Mouse (Mus musculus) heart, embryonic 14.5 days (tissue): Measurements from ENCODE around the gene Eif4g1. TPM values are rescaled to one million over a fixed set of nuclear protein-coding genes. Genes with fewer than 3 reads are reported as not detected.

ENCODE experiments used
- ATAC-seq: fragments of 200-750 bp; cut with Nextera tagmentation; 2 replicates; pipeline ENCODE4 v1.8.0; 2017; ENCODE audit warnings: low read depth, moderate TSS enrichment; ENCODE audit not compliant: insufficient number of reproducible peaks, insufficient read depth, low FRiP score
- H3K27ac ChIP-seq, 2 experiments: fragments of 200-500 bp in 1 of 2; fragments of 300-500 bp in 1 of 2; sonication (generic) in 1 of 2; replicated peaks in 1 of 2; 2 replicates each; pipeline ENCODE4 v1.5.1; 2012 to 2014; ENCODE audit warnings: low read depth in 2 of 2, low read length in 2 of 2, control low read depth in 1 of 2, mild to moderate bottlenecking in 1 of 2, mixed read lengths in 1 of 2; ENCODE audit not compliant: control insufficient read depth in 1 of 2, insufficient read depth in 1 of 2
- H3K27me3 ChIP-seq: fragments of 300-500 bp; sonication (generic); 2 replicates; pipeline ENCODE4 v1.6.1; 2014; ENCODE audit warnings: mild to moderate bottlenecking, low read length, control low read depth; ENCODE audit not compliant: control insufficient read depth, insufficient read depth
- H3K36me3 ChIP-seq: fragments of 300-500 bp; sonication (generic); 2 replicates; pipeline ENCODE4 v1.6.1; 2014; ENCODE audit warnings: mild to moderate bottlenecking, control low read depth, low read length, mixed read lengths; ENCODE audit not compliant: control insufficient read depth, insufficient read depth
- H3K4me1 ChIP-seq, 2 experiments: fragments of 200-500 bp in 1 of 2; fragments of 300-500 bp in 1 of 2; sonication (generic) in 1 of 2; 2 replicates each; pipeline ENCODE4 v1.6.1; 2012 to 2014; ENCODE audit warnings: low read length in 2 of 2, control low read depth in 1 of 2, mixed read lengths in 1 of 2; ENCODE audit not compliant: control insufficient read depth in 2 of 2, insufficient read depth in 2 of 2
- H3K4me2 ChIP-seq: fragments of 300-500 bp; sonication (generic); 2 replicates; pipeline ENCODE4 v1.6.1; 2014; ENCODE audit warnings: mild to moderate bottlenecking, low read length
- H3K4me3 ChIP-seq, 2 experiments: fragments of 200-500 bp in 1 of 2; fragments of 300-500 bp in 1 of 2; sonication (generic) in 1 of 2; 2 replicates each; pipeline ENCODE4 v1.5.1; 2012 to 2014; ENCODE audit warnings: low read length in 2 of 2, mild to moderate bottlenecking in 2 of 2, control low read depth in 1 of 2, low read depth in 1 of 2, moderate library complexity in 1 of 2; ENCODE audit not compliant: control insufficient read depth in 1 of 2, insufficient read depth in 1 of 2
- H3K9ac ChIP-seq: fragments of 300-500 bp; sonication (generic); 2 replicates; pipeline ENCODE4 v1.6.1; 2014; ENCODE audit warnings: mild to moderate bottlenecking, low read length
- H3K9me3 ChIP-seq: fragments of 300-500 bp; sonication (generic); 2 replicates; pipeline ENCODE4 v1.6.1; 2016; ENCODE audit warnings: low read length, control low read depth; ENCODE audit not compliant: control insufficient read depth
- WGBS: fragments of 180-500 bp; shearing (Covaris S2); extraction: QIAGEN DNeasy Blood & Tissue Kit; methylation state at CpG from one replicate; pipeline ENCODE4 v1.1.7; 2014; 5-methylcytosine and 5-hydroxymethylcytosine counted together
- polyA plus RNA-seq: library from polyadenylated mRNA; unstranded; fragments of >200 nt; fragmentation: Nextera tagmentation; extraction: Ambion mirVana; gene quantifications from 2 replicates; pipeline ENCODE4 v1.2.1, GENCODE M21; 2014

The Eif4g1 gene
- polyA plus RNA-seq, 1 experiment from 2014 or later, result 107 TPM

- Histone ChIP-seq H3K27ac (peak overlapping the region; percentile 6 to 93; a peak in 2 of 4 replicates), H3K36me3 (peaks cover 26% of the 10 kb centered on the region), H3K27me3 (no peaks in the 10 kb centered on the region), H3K9me3 (no peaks in the 10 kb centered on the region), H3K4me1 (peaks cover 17 to 27% of the 10 kb centered on the region in 2 experiments), H3K4me2 (peak overlapping the region; percentile 96), H3K9ac (peak overlapping the region; percentile 81), H3K4me3 (peak overlapping the region; percentile 63 to 64)
- 2% methylated on average over 12 of the region's 12 CpGs for WGBS
- ATAC-seq, result no peak
These were observed 47.5 kb downstream of the Eif4g1 start for GRCm38 (mm10) chr16:20715566-20715965.

GRCm38 (mm10) chr16:20715976-20716840 is 48.1 kb downstream of the Eif4g1 start:
- WGBS, result 0% methylated on average over 56 of the region's 68 CpGs
- H3K4me1 ChIP-seq, result peaks cover 17 to 27% of the 10 kb centered on the region in 2 experiments
- H3K27me3 ChIP-seq, result no peaks in the 10 kb centered on the region
- H3K4me3 ChIP-seq, result peak overlapping the region; percentile 63 to 64
- H3K9me3 ChIP-seq, result no peaks in the 10 kb centered on the region
- peaks cover 25% of the 10 kb centered on the region for H3K36me3 ChIP-seq
- peak overlapping the region; percentile 93 to 95 for H3K27ac ChIP-seq
- ATAC-seq, result peak; percentile 79
- peak overlapping the region; percentile 81 for H3K9ac ChIP-seq
- peak overlapping the region; percentile 96 for H3K4me2 ChIP-seq

GRCm38 (mm10) chr16:20716841-20717180 is 48.7 kb downstream of the Eif4g1 start:
- Histone ChIP-seq H3K36me3 (peaks cover 23% of the 10 kb centered on the region), H3K9ac (peak overlapping the region; percentile 81), H3K4me1 (peaks cover 17 to 27% of the 10 kb centered on the region in 2 experiments), H3K4me2 (peak overlapping the region; percentile 96), H3K27ac (peak overlapping the region; percentile 93 to 95), H3K4me3 (peak overlapping the region; percentile 63 to 64), H3K9me3 (no peaks in the 10 kb centered on the region), H3K27me3 (no peaks in the 10 kb centered on the region)
- under 1% methylated on average over 8 of the region's 8 CpGs for WGBS
- ATAC-seq, result no peak; the same call in 1 of the 2 replicates

DNA sequence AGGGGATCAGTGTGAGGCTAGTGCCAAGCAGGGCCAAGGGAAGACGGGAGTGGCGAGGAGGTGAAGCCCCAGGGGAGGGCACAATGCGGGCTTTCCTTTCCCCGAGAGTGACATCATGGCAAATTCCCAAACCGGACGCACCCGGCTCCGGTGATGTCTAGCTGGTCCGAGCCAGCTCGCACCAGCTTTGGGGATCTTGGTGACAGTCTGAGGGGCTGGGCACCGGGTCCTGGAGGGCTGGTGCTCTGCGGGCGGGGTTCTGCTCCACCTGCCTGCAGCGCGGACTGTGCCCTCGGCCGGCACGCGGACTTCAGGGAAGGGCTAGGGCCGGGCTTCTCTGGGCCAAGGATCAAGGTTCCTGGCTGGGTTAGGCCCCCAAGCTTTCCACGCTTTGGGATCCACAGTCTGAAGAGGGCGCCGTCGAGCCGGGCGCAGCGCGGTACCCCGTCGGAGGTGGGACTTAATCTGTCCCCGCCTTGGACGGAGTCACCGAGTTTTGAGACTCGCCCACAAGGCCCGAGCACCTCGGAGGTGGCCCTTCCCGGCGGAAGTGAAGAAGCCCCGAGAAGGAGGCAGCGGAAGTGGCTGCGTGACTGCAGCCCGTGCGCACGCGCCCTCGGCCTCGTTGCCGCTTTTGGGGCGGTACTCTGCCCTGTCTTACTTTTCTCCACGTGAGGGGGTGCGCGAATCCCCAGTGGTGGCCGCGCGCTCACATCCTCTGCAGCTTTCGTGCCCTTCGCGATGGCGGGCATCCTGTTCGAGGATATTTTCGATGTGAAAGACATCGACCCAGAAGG is 49.3 kb downstream of the Eif4g1 start, which contains the start of the genes Polr2h and Clcn2:
Gene Polr2h, plus strand, starts transcription at position 485 of the 797 bp plus-strand sequence.
Gene Clcn2, minus strand, starts transcription at position 566 of the 797 bp plus-strand sequence.
- peaks cover 17 to 27% of the 10 kb centered on the region in 2 experiments for H3K4me1 ChIP-seq
- ATAC-seq, result peak; percentile 75

DNA sequence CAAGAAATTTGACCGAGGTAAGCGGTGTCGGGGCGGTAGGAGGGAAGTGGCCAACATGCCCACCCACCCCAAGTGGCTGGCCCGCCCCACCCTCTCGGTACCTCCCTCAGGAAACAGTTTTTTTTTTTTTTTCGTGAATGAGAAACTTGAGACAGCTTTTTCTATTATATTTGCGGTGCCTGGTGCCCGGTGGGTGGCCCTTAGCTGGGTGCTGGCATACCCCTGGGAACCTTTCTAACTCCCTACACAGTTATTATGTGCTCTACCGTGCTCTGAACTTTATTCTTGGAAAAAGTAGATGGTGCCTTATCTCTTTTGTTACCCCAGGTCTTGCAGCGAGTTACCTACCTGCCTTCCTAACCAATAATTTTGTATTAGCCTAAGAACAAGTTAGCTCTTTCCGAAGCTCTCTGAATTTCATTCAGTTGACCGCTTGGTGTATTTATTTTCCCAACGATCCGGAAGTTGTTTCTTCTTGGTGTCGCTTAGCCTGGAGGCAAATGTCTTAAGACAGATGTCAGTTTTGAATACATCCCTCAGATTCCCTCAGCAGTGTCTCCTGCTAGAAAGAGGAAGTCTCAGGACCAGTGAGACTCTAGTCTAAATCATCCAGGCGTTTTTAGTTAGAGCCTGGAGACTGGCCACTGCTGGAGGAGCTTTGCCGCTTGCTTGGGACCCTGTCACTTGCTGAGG is 50.0 kb downstream of the Eif4g1 start:
- WGBS, result 4% methylated on average over 18 of the region's 18 CpGs

More for the DNA sequence above, 49.3 kb downstream of the Eif4g1 start, which contains the start of the genes Polr2h and Clcn2:
- Histone ChIP-seq H3K9ac (peak within 1 kb of the TSS; percentile 81), H3K4me3 (peak within 1 kb of the TSS; percentile 63 to 64), H3K27me3 (no peaks in the 10 kb centered on the region), H3K4me2 (peak within 1 kb of the TSS; percentile 96), H3K9me3 (no peaks in the 10 kb centered on the region), H3K27ac (peak within 1 kb of the TSS; percentile 93 to 95), H3K36me3 (peaks cover 23% of the 10 kb centered on the region)
- WGBS, result under 1% methylated on average over 62 of the region's 62 CpGs

DNA sequence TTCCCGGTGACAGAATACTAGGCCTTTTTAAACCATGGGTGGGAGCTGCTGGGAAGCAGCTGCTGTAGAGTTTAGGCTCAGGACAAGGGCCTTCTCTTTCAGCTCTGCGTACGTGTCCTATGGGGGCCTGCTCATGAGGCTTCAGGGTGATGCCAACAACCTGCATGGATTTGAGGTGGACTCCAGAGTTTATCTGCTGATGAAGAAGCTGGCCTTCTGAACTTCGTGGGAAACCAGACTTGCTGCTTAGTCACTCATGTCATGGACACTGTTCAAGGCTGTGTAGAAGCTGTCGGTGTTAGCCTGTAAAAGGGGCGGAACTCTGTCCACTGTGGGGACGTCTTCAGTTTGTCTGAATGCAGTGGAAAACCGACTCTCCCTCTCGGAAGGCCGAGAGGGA is 53.7 kb downstream of the Eif4g1 start:
- 79% methylated on average over 10 of the region's 10 CpGs for WGBS
- Histone ChIP-seq H3K4me1 (peaks cover 6 to 9% of the 10 kb centered on the region in 2 experiments; a peak in 3 of 4 replicates), H3K4me3 (no peak overlapping the region), H3K36me3 (peaks cover 25% of the 10 kb centered on the region), H3K9ac (no peak overlapping the region), H3K27me3 (no peaks in the 10 kb centered on the region), H3K4me2 (no peak overlapping the region), H3K27ac (no peak overlapping the region), H3K9me3 (no peaks in the 10 kb centered on the region)
- no peak for ATAC-seq

More for the DNA sequence above, 50.0 kb downstream of the Eif4g1 start:
- no peaks in the 10 kb centered on the region for H3K9me3 ChIP-seq
- no peak; the same call in 1 of the 2 replicates for ATAC-seq
- H3K27me3 ChIP-seq, result no peaks in the 10 kb centered on the region
- H3K27ac ChIP-seq, result peak overlapping the region; percentile 93 to 95
- H3K4me3 ChIP-seq, result peak overlapping the region; percentile 63 to 64
- H3K4me2 ChIP-seq, result peak overlapping the region; percentile 96
- H3K4me1 ChIP-seq, result peaks cover 17 to 27% of the 10 kb centered on the region in 2 experiments
- peaks cover 25% of the 10 kb centered on the region for H3K36me3 ChIP-seq
- H3K9ac ChIP-seq, result peak overlapping the region; percentile 81

GRCm38 (mm10) chr16:20722736-20723135 is 54.6 kb downstream of the Eif4g1 start:
- peaks cover 25% of the 10 kb centered on the region for H3K36me3 ChIP-seq
- ATAC-seq, result no peak
- H3K9me3 ChIP-seq, result no peaks in the 10 kb centered on the region
- H3K4me2 ChIP-seq, result no peak overlapping the region
- no peak overlapping the region for H3K4me3 ChIP-seq
- H3K4me1 ChIP-seq, result peaks cover 3 to 6% of the 10 kb centered on the region in 2 experiments; a peak in 3 of 4 replicates
- no peak overlapping the region for H3K9ac ChIP-seq
- H3K27me3 ChIP-seq, result no peaks in the 10 kb centered on the region
- WGBS, result 65% methylated on average over 4 of the region's 4 CpGs
- no peak overlapping the region for H3K27ac ChIP-seq
